Mouse (Mus musculus) hindbrain, embryonic 10.5 days (tissue): ENCODE data around the gene Rpl6. TPM values are rescaled to one million over a fixed set of nuclear protein-coding genes. Genes with fewer than 3 reads are reported as not detected.
"Not testable (repeated sequence)": the region's sequence is repeated elsewhere in the genome, so short reads cannot be mapped to it uniquely, and the experiment has no call there.

Source experiments
- DNase-seq: peaks from one replicate; pipeline ENCODE4 v3.0.0-alpha.2; 2017; ENCODE audit warnings: low spot score
- H3K27ac ChIP-seq: fragments of 300-500 bp; sonication (generic); 2 replicates; pipeline ENCODE4 v1.5.1; 2016; ENCODE audit warnings: mild to moderate bottlenecking, moderate library complexity
- H3K27me3 ChIP-seq: fragments of 300-500 bp; sonication (generic); 2 replicates; pipeline ENCODE4 v1.6.1; 2016; ENCODE audit warnings: mild to moderate bottlenecking; ENCODE audit not compliant: poor library complexity, insufficient read depth, severe bottlenecking
- H3K36me3 ChIP-seq: fragments of 300-500 bp; sonication (generic); 2 replicates; pipeline ENCODE4 v1.6.1; 2016; ENCODE audit warnings: mild to moderate bottlenecking, moderate library complexity
- H3K4me1 ChIP-seq: fragments of 300-500 bp; sonication (generic); replicated peaks from 2 replicates; pipeline ENCODE4 v1.6.1; 2016; ENCODE audit warnings: mild to moderate bottlenecking
- H3K4me3 ChIP-seq: fragments of 300-500 bp; sonication (generic); 2 replicates; pipeline ENCODE4 v1.5.1; 2016; ENCODE audit warnings: mild to moderate bottlenecking, moderate library complexity
- H3K9me3 ChIP-seq: fragments of 300-500 bp; sonication (generic); 2 replicates; pipeline ENCODE4 v1.6.1; 2016; ENCODE audit warnings: mild to moderate bottlenecking, moderate library complexity
- WGBS: fragments of 180-500 bp; shearing (Covaris S2); methylation state at CpG from one replicate; pipeline ENCODE4 v1.1.7; 2016; 5-methylcytosine and 5-hydroxymethylcytosine counted together
- polyA plus RNA-seq: library from polyadenylated mRNA; unstranded; fragments of >200 nt; fragmentation: Nextera tagmentation; extraction: Ambion mirVana; gene quantifications from 2 replicates; pipeline ENCODE4 v1.2.1, GENCODE M21; 2016

Rpl6 gene
- polyA plus RNA-seq, 1 experiment from 2014 or later, result 553 TPM

- H3K27ac ChIP-seq, result no peak overlapping the region
- no peaks in the 10 kb centered on the region for H3K9me3 ChIP-seq
- H3K36me3 ChIP-seq, result peaks cover 21% of the 10 kb centered on the region
- no peak overlapping the region for H3K4me3 ChIP-seq
- H3K27me3 ChIP-seq, result no peaks in the 10 kb centered on the region
- peaks cover 21% of the 10 kb centered on the region for H3K4me1 ChIP-seq
- no peak for DNase-seq
- WGBS, result 71% methylated on average over 1 of the region's 1 CpGs
These were observed 1.8 kb upstream of the Rpl6 start for GRCm38 (mm10) chr5:121202467-121202866.

- H3K36me3 ChIP-seq, result peaks cover 53% of the 10 kb centered on the region
- peaks cover 27% of the 10 kb centered on the region for H3K4me1 ChIP-seq
- peak overlapping the region; percentile 45; the same call in 1 of the 2 replicates for H3K27ac ChIP-seq
- H3K4me3 ChIP-seq, result peak overlapping the region; percentile 96
- DNase-seq, H3K27me3 ChIP-seq, H3K9me3 ChIP-seq: not testable (repeated sequence)
- 79% methylated on average over 9 of the region's 10 CpGs for WGBS
These were observed 1.4 kb downstream of the Rpl6 start for GRCm38 (mm10) chr5:121205537-121206130.

GRCm38 (mm10) chr5:121206540-121206939, 2.3 kb downstream of the Rpl6 start:
- H3K36me3 ChIP-seq, result peaks cover 62% of the 10 kb centered on the region
- peaks cover 27% of the 10 kb centered on the region for H3K4me1 ChIP-seq
- H3K4me3 ChIP-seq, result peak overlapping the region; percentile 96; the same call in 1 of the 2 replicates
- DNase-seq, result no peak
- WGBS, result 80% methylated on average over 9 of the region's 9 CpGs
- H3K27ac ChIP-seq, result no peak overlapping the region
- H3K9me3 ChIP-seq, result no peaks in the 10 kb centered on the region
- no peaks in the 10 kb centered on the region for H3K27me3 ChIP-seq

GRCm38 (mm10) chr5:121206984-121207383, 2.7 kb downstream of the Rpl6 start:
- Histone ChIP-seq H3K27me3 (no peaks in the 10 kb centered on the region), H3K36me3 (peaks cover 67% of the 10 kb centered on the region), H3K27ac (no peak overlapping the region), H3K9me3 (peaks cover under 1% of the 10 kb centered on the region; the same call in 1 of the 2 replicates), H3K4me3 (no peak overlapping the region), H3K4me1 (peaks cover 27% of the 10 kb centered on the region)
- no peak for DNase-seq
- 88% methylated on average over 3 of the region's 3 CpGs for WGBS

- Histone ChIP-seq H3K4me3 (no peak overlapping the region), H3K36me3 (peaks cover 79% of the 10 kb centered on the region), H3K4me1 (peaks cover 27% of the 10 kb centered on the region), H3K27ac (no peak overlapping the region), H3K27me3 (no peaks in the 10 kb centered on the region), H3K9me3 (peaks cover 3% of the 10 kb centered on the region; the same call in 1 of the 2 replicates)
- WGBS, result 94% methylated on average over 9 of the region's 9 CpGs
- no peak for DNase-seq
These were observed 5.7 kb downstream of the Rpl6 start for GRCm38 (mm10) chr5:121209755-121210600.

GRCm38 (mm10) chr5:121210601-121210924, 6.3 kb downstream of the Rpl6 start:
- 84% methylated on average over 1 of the region's 1 CpGs for WGBS
- H3K27me3 ChIP-seq, result no peaks in the 10 kb centered on the region
- no peak for DNase-seq
- no peak overlapping the region for H3K4me3 ChIP-seq
- H3K4me1 ChIP-seq, result peaks cover 23% of the 10 kb centered on the region
- no peak overlapping the region for H3K27ac ChIP-seq
- peaks cover 77% of the 10 kb centered on the region for H3K36me3 ChIP-seq
- H3K9me3 ChIP-seq, result peaks cover 3% of the 10 kb centered on the region; the same call in 1 of the 2 replicates

- H3K27me3 ChIP-seq, result no peaks in the 10 kb centered on the region
- no peak overlapping the region for H3K27ac ChIP-seq
- peaks cover 3% of the 10 kb centered on the region; the same call in 1 of the 2 replicates for H3K9me3 ChIP-seq
- peaks cover 9% of the 10 kb centered on the region; the same call in 1 of the 2 replicates for H3K4me1 ChIP-seq
- no peak overlapping the region for H3K4me3 ChIP-seq
- 93% methylated on average over 6 of the region's 6 CpGs for WGBS
- H3K36me3 ChIP-seq, result peaks cover 62% of the 10 kb centered on the region
- no peak for DNase-seq
These were observed 7.8 kb downstream of the Rpl6 start for GRCm38 (mm10) chr5:121212108-121212507.

GRCm38 (mm10) chr5:121214707-121215106, 10.4 kb downstream of the Rpl6 start:
- Histone ChIP-seq H3K4me3 (no peak overlapping the region), H3K9me3 (peaks cover 3% of the 10 kb centered on the region; the same call in 1 of the 2 replicates), H3K4me1 (peaks cover 2% of the 10 kb centered on the region; the same call in 1 of the 2 replicates), H3K27me3 (no peaks in the 10 kb centered on the region), H3K36me3 (peaks cover 36% of the 10 kb centered on the region), H3K27ac (no peak overlapping the region)
- WGBS, result 62% methylated on average over 7 of the region's 7 CpGs
- DNase-seq, result no peak

GRCm38 (mm10) chr5:121215380-121216125, 11.3 kb downstream of the Rpl6 start:
- Histone ChIP-seq H3K36me3 (peaks cover 27% of the 10 kb centered on the region), H3K9me3 (peaks cover 3% of the 10 kb centered on the region; the same call in 1 of the 2 replicates), H3K27me3 (no peaks in the 10 kb centered on the region), H3K4me1 (peaks cover 5% of the 10 kb centered on the region; the same call in 1 of the 2 replicates), H3K4me3 (no peak overlapping the region), H3K27ac (no peak overlapping the region)
- 53% methylated on average over 13 of the region's 13 CpGs for WGBS
- DNase-seq, result peak; percentile 81

GRCm38 (mm10) chr5:121216126-121216446, 11.8 kb downstream of the Rpl6 start:
- H3K9me3 ChIP-seq, result peaks cover 3% of the 10 kb centered on the region; the same call in 1 of the 2 replicates
- WGBS, result 88% methylated on average over 12 of the region's 12 CpGs
- no peak overlapping the region for H3K27ac ChIP-seq
- no peak for DNase-seq
- H3K36me3 ChIP-seq, result peaks cover 22% of the 10 kb centered on the region
- no peaks in the 10 kb centered on the region for H3K27me3 ChIP-seq
- peaks cover 8% of the 10 kb centered on the region for H3K4me1 ChIP-seq
- no peak overlapping the region for H3K4me3 ChIP-seq

- H3K27ac ChIP-seq, H3K27me3 ChIP-seq, H3K9me3 ChIP-seq, DNase-seq, H3K4me3 ChIP-seq: not testable (repeated sequence)
- Histone ChIP-seq H3K36me3 (peaks cover 15% of the 10 kb centered on the region), H3K4me1 (peaks cover 14% of the 10 kb centered on the region)
- WGBS, result 84% methylated on average over 9 of the region's 9 CpGs
These were observed 12.5 kb downstream of the Rpl6 start for GRCm38 (mm10) chr5:121216584-121217312.

GRCm38 (mm10) chr5:121217313-121217634, 13.0 kb downstream of the Rpl6 start:
- H3K4me3 ChIP-seq, result no peak overlapping the region
- WGBS, result 87% methylated on average over 2 of the region's 2 CpGs
- H3K27me3 ChIP-seq, result no peaks in the 10 kb centered on the region
- no peak overlapping the region for H3K27ac ChIP-seq
- DNase-seq, result no peak
- H3K9me3 ChIP-seq, result no peaks in the 10 kb centered on the region
- H3K36me3 ChIP-seq, result peaks cover 10% of the 10 kb centered on the region
- peaks cover 17% of the 10 kb centered on the region for H3K4me1 ChIP-seq
